Mouse (Mus musculus): Measurements from ENCODE around the gene Prop1. TPM values are rescaled to one million over a fixed set of nuclear protein-coding genes. Genes with fewer than 3 reads are reported as not detected.

The Prop1 gene
- polyA plus RNA-seq (2016; fragmentation: Nextera tagmentation; extraction: Ambion mirVana) = not detected in 2 replicates

- peaks cover 4% of the 10 kb centered on the region; the same call in 1 of the 2 replicates for H3K27me3 ChIP-seq (ENCODE audit: poor library complexity, severe bottlenecking)
- H3K9me3 ChIP-seq = no peaks in the 10 kb centered on the region
- no peak within 1 kb of the TSS for H3K4me3 ChIP-seq
- no peak within 1 kb of the TSS for H3K27ac ChIP-seq
- no peaks in the 10 kb centered on the region for H3K36me3 ChIP-seq (replicated peaks)
- DNase-seq (ENCODE audit: extremely low spot score, low spot score) = no peak
- no peaks in the 10 kb centered on the region for H3K4me1 ChIP-seq
- 64% methylated on average over 6 of the region's 6 CpGs for WGBS
Observed at GRCm38 (mm10) chr11:50953665-50954064, at the start of gene Prop1. Gene Prop1, minus strand, starts transcription at chr11:50953765.

- no peaks in the 10 kb centered on the region; the same call in 1 of the 2 replicates for H3K9me3 ChIP-seq
- H3K4me3 ChIP-seq = no peak within 1 kb of the TSS
- H3K36me3 ChIP-seq (replicated peaks) = no peaks in the 10 kb centered on the region
- H3K4me1 ChIP-seq = no peaks in the 10 kb centered on the region
- WGBS = 86% methylated on average over 5 of the region's 5 CpGs
- no peak for DNase-seq (ENCODE audit: extremely low spot score, low spot score)
- no peak within 1 kb of the TSS for H3K27ac ChIP-seq
- H3K27me3 ChIP-seq (ENCODE audit: poor library complexity, severe bottlenecking) = no peaks in the 10 kb centered on the region
Observed at GRCm38 (mm10) chr11:51003296-51003695, 49.7 kb upstream of the Prop1 start, which contains the start of gene Olfr51. Gene Olfr51, plus strand, starts transcription at chr11:51003596.

- no peaks in the 10 kb centered on the region for H3K9me3 ChIP-seq
- no peaks in the 10 kb centered on the region for H3K27me3 ChIP-seq (ENCODE audit: poor library complexity, severe bottlenecking)
- no peak for DNase-seq (ENCODE audit: extremely low spot score, low spot score)
- H3K27ac ChIP-seq = no peak within 1 kb of the TSS
- no peak within 1 kb of the TSS for H3K4me3 ChIP-seq
- WGBS = 66% methylated on average over 5 of the region's 5 CpGs
- H3K36me3 ChIP-seq (replicated peaks) = no peaks in the 10 kb centered on the region
- H3K4me1 ChIP-seq = no peaks in the 10 kb centered on the region
Observed at GRCm38 (mm10) chr11:50981667-50982066, 28.1 kb upstream of the Prop1 start, which contains the start of gene Olfr1377. Gene Olfr1377, plus strand, starts transcription at chr11:50981967.

- H3K27me3 ChIP-seq (ENCODE audit: poor library complexity, severe bottlenecking) = no peaks in the 10 kb centered on the region
- 67% methylated on average over 4 of the region's 4 CpGs for WGBS
- no peaks in the 10 kb centered on the region for H3K36me3 ChIP-seq (replicated peaks)
- no peaks in the 10 kb centered on the region for H3K9me3 ChIP-seq
- no peak for DNase-seq (ENCODE audit: extremely low spot score, low spot score)
- H3K4me1 ChIP-seq = no peaks in the 10 kb centered on the region
- H3K4me3 ChIP-seq = no peak overlapping the region
- no peak overlapping the region for H3K27ac ChIP-seq
Observed at GRCm38 (mm10) chr11:50977216-50977615, 23.7 kb upstream of the Prop1 start.

- no peaks in the 10 kb centered on the region for H3K36me3 ChIP-seq (replicated peaks)
- no peak for DNase-seq (ENCODE audit: extremely low spot score, low spot score)
- no peak within 1 kb of the TSS for H3K4me3 ChIP-seq
- no peaks in the 10 kb centered on the region for H3K9me3 ChIP-seq
- H3K4me1 ChIP-seq = no peaks in the 10 kb centered on the region
- no peaks in the 10 kb centered on the region for H3K27me3 ChIP-seq (ENCODE audit: poor library complexity, severe bottlenecking)
- WGBS = 93% methylated on average over 11 of the region's 11 CpGs
- no peak within 1 kb of the TSS for H3K27ac ChIP-seq
Observed at GRCm38 (mm10) chr11:50966230-50966629, 12.7 kb upstream of the Prop1 start, which contains the start of gene Olfr1378. Gene Olfr1378, plus strand, starts transcription at chr11:50966530.

- H3K4me3 ChIP-seq = no peak overlapping the region
- no peak overlapping the region for H3K27ac ChIP-seq
Observed at GRCm38 (mm10) chr11:50964886-50965285, 11.3 kb upstream of the Prop1 start.

GRCm38 (mm10) chr11:50952290-50952689 is 1.3 kb downstream of the Prop1 start:
- peaks cover 4% of the 10 kb centered on the region; the same call in 1 of the 2 replicates for H3K27me3 ChIP-seq (ENCODE audit: poor library complexity, severe bottlenecking)
- H3K36me3 ChIP-seq (replicated peaks) = no peaks in the 10 kb centered on the region
- no peak for DNase-seq (ENCODE audit: extremely low spot score, low spot score)
- H3K4me1 ChIP-seq = no peaks in the 10 kb centered on the region
- no peak overlapping the region for H3K27ac ChIP-seq
- no peak overlapping the region for H3K4me3 ChIP-seq
- no peaks in the 10 kb centered on the region for H3K9me3 ChIP-seq
- 82% methylated on average over 14 of the region's 14 CpGs for WGBS

More at GRCm38 (mm10) chr11:50964886-50965285, 11.3 kb upstream of the Prop1 start:
- H3K9me3 ChIP-seq = no peaks in the 10 kb centered on the region
- no peaks in the 10 kb centered on the region for H3K36me3 ChIP-seq (replicated peaks)
- H3K27me3 ChIP-seq (ENCODE audit: poor library complexity, severe bottlenecking) = no peaks in the 10 kb centered on the region
- no peak for DNase-seq (ENCODE audit: extremely low spot score, low spot score)
- no peaks in the 10 kb centered on the region for H3K4me1 ChIP-seq
- 94% methylated on average over 2 of the region's 2 CpGs for WGBS

- Histone ChIP-seq H3K27me3 (ENCODE audit: poor library complexity, severe bottlenecking) (no peaks in the 10 kb centered on the region), H3K4me1 (no peaks in the 10 kb centered on the region), H3K4me3 (no peak within 1 kb of the TSS), H3K9me3 (no peaks in the 10 kb centered on the region), H3K27ac (no peak within 1 kb of the TSS), H3K36me3 (replicated peaks) (no peaks in the 10 kb centered on the region)
- no peak for DNase-seq (ENCODE audit: extremely low spot score, low spot score)
- WGBS = 80% methylated on average over 14 of the region's 14 CpGs
Observed at GRCm38 (mm10) chr11:50943506-50943905, 10.1 kb downstream of the Prop1 start, which contains the start of gene 4933414I15Rik. Gene 4933414I15Rik, minus strand, starts transcription at chr11:50943765.

GRCm38 (mm10) chr11:50942386-50942785 is 11.2 kb downstream of the Prop1 start:
- Histone ChIP-seq H3K4me3 (no peak overlapping the region), H3K27me3 (ENCODE audit: poor library complexity, severe bottlenecking) (no peaks in the 10 kb centered on the region), H3K9me3 (no peaks in the 10 kb centered on the region), H3K4me1 (no peaks in the 10 kb centered on the region), H3K27ac (no peak overlapping the region), H3K36me3 (replicated peaks) (no peaks in the 10 kb centered on the region)
- no peak for DNase-seq (ENCODE audit: extremely low spot score, low spot score)
- 76% methylated on average over 12 of the region's 12 CpGs for WGBS

GRCm38 (mm10) chr11:50939621-50940366 is 13.8 kb downstream of the Prop1 start:
- Histone ChIP-seq H3K4me1 (no peaks in the 10 kb centered on the region), H3K4me3 (no peak overlapping the region), H3K36me3 (replicated peaks) (no peaks in the 10 kb centered on the region), H3K9me3 (no peaks in the 10 kb centered on the region), H3K27me3 (ENCODE audit: poor library complexity, severe bottlenecking) (no peaks in the 10 kb centered on the region), H3K27ac (no peak overlapping the region)
- peak; percentile 51 for DNase-seq (ENCODE audit: extremely low spot score, low spot score)
- 39% methylated on average over 14 of the region's 14 CpGs for WGBS

GRCm38 (mm10) chr11:50938435-50938834 is 15.1 kb downstream of the Prop1 start:
- Histone ChIP-seq H3K4me3 (no peak overlapping the region), H3K27ac (no peak overlapping the region), H3K27me3 (ENCODE audit: poor library complexity, severe bottlenecking) (no peaks in the 10 kb centered on the region), H3K4me1 (no peaks in the 10 kb centered on the region), H3K9me3 (no peaks in the 10 kb centered on the region), H3K36me3 (replicated peaks) (no peaks in the 10 kb centered on the region)
- no peak for DNase-seq (ENCODE audit: extremely low spot score, low spot score)
- WGBS = 85% methylated on average over 8 of the region's 8 CpGs

- H3K4me1 ChIP-seq = peaks cover 12% of the 10 kb centered on the region
- H3K27ac ChIP-seq = peak overlapping the region; percentile 75
- no peak for DNase-seq (ENCODE audit: extremely low spot score, low spot score)
- H3K9me3 ChIP-seq = no peaks in the 10 kb centered on the region
- peaks cover 22% of the 10 kb centered on the region for H3K27me3 ChIP-seq (ENCODE audit: poor library complexity, severe bottlenecking)
- H3K4me3 ChIP-seq = peak overlapping the region; percentile 62
- no peaks in the 10 kb centered on the region for H3K36me3 ChIP-seq (replicated peaks)
- WGBS = 100% methylated on average over 1 of the region's 1 CpGs
Observed at GRCm38 (mm10) chr11:50932040-50932439, 21.5 kb downstream of the Prop1 start.

GRCm38 (mm10) chr11:50931451-50931866 is 22.1 kb downstream of the Prop1 start, which contains the start of gene Zfp354b:
Gene Zfp354b, minus strand, starts transcription at chr11:50931633.
- Histone ChIP-seq H3K36me3 (replicated peaks) (no peaks in the 10 kb centered on the region), H3K4me3 (peak within 1 kb of the TSS; percentile 62), H3K27me3 (ENCODE audit: poor library complexity, severe bottlenecking) (peaks cover 22% of the 10 kb centered on the region), H3K4me1 (peaks cover 12% of the 10 kb centered on the region), H3K27ac (peak within 1 kb of the TSS; percentile 75), H3K9me3 (no peaks in the 10 kb centered on the region)
- peak; percentile 91 for DNase-seq (ENCODE audit: extremely low spot score, low spot score)
- WGBS = under 1% methylated on average over 18 of the region's 18 CpGs
